Mouse (Mus musculus): ENCODE measurements around the gene Ttbk2.
A peak's percentile ranks its signal among the peaks of the same experiment; 100 is the strongest.

Ttbk2 gene

GRCm38 (mm10) chr2:120850424-120851082 is at the start of gene Ttbk2:
Gene Ttbk2, minus strand, starts transcription at chr2:120850604.
- peak; percentile 99 for DNase-seq

DNA sequence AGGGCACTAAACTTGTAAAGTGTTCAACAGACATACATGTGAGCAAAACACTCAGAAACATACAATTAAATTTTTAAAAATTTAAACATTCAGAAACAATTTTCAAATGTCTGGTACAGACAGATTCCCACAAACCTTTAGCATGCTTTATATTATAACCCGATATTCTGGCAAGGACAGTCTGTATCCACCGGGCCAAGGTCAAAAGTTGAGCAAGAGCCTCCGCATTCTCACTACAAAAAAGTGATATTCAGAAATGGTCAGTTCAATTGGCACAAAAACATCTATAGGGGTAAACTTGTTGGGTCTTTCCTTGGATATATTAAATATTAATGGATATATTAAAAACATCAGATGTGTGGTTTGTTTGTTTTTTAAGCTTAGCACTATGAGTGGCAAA is 46.0 kb upstream of the Ttbk2 start:
- no peak for DNase-seq

DNA sequence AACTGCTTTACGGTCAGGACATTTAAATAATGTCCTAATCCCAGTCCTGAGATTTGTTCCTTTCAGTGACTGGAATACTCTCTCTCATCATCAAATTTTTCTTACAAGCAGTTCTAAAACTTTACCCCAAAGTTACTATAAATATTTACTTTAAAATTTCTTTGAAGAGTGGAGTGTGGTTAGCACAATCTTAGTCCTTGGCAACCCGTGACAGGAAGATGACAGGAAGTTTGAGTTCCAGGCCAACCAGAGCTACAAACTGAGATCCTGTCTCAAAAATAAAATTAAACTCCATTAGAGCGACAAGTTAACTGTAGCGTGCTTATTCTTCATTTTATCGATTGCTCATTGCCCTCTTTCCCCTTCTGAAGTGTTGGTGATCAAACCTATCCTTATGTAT is 37.2 kb upstream of the Ttbk2 start:
- no peak for DNase-seq

DNA sequence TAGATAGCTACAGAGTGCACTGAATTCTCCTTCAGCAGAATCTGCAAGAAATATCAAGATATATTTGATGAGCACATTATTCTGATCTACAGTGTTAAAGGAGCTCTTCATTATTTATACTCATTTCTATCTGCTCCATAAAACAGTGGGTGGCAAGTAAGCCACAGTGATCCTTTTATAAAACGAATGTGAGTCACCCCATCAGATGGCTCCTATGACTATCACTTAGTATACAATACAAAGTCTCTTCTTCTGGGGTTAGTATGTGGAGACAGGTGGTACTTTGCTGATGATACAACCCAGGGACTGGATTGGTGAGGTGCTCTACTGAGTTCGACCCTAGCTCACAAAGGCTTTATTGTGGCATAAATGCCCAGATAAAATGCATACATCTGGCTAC is 22.8 kb upstream of the Ttbk2 start:
- DNase-seq, result no peak

- DNase-seq, result peak; percentile 13
Measured at GRCm38 (mm10) chr2:120871447-120872336, 21.3 kb upstream of the Ttbk2 start.

DNA sequence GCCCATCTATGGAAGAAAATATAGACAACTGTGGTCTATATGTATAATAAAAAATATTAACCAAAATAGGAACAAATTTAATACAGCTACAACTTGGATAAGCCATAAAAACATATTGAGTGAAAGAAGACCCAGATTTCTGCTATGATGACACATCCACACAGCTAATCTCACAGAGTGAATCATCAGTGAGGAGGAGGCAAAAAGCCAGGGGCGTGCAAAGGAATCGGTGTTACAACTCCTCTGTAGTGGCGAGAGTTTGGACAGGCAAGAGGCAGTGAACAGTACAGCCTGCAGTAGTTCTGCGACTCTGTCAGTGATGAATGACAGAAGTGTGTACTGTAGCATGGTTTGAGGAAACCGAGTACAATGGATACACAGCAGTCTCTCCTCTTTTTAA is 16.9 kb upstream of the Ttbk2 start:
- DNase-seq, result peak; percentile 51

- DNase-seq, result no peak
Measured at GRCm38 (mm10) chr2:120866561-120866960, 16.2 kb upstream of the Ttbk2 start.

DNA sequence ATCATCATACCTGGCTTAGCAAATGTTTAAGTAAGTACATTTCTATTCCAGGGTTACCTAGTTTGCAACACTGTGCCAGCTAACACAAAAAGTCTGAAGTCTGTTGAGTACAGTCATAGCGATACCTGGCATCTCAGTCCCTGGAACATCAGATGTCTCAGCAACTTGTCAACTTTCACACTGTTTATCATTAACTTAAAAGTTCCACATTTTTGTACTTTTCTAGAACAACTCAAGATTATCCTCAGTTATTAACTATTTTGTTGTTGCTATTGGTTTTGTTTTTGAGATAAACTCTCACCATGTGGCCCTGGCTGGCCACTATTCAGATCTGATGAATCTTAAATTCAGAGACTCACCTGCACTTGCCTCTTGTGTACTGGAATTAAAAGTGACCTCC is 13.0 kb upstream of the Ttbk2 start:
- no peak for DNase-seq

DNA sequence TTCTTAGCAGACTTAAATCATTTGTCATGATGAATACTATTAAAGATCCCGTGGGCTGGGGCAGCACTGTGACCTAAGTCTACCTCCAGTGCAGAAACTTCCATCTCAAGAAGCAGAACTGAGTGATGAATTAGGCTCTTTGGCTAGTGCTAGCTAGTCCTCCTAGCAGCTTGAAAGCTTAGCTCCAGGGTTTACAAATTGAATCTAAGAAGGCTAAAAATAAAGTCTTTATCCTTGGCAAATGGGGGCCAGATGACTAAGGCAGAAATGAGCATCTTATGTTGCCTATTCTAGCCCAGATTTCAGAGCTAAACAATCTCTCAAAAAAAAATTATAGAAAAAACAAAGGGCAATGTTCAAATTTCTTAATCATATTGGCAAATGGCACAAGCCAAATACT is 10.3 kb upstream of the Ttbk2 start:
- DNase-seq, result no peak

GRCm38 (mm10) chr2:120858131-120858530 is 7.7 kb upstream of the Ttbk2 start:
- DNase-seq, result no peak

DNA sequence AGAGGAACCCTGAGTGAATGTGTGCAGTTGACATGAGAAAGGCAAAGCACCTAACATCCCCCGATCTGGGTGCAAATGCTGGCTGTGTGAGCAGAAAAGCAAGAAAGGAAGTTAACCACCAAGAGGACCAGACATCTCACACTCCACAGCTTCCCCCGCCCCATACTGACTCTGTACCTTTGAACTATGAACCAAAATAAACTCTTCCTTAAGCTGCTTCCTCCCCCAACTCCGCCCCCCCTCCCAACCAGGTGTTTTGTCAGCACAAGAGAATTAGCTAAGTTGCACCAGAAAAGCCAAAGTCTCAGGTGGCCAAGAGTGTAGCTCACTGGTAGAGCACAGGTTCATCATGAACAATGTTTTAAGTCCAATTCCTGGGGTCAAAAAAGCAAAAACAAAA is 2.7 kb upstream of the Ttbk2 start:
- DNase-seq, result no peak

DNA sequence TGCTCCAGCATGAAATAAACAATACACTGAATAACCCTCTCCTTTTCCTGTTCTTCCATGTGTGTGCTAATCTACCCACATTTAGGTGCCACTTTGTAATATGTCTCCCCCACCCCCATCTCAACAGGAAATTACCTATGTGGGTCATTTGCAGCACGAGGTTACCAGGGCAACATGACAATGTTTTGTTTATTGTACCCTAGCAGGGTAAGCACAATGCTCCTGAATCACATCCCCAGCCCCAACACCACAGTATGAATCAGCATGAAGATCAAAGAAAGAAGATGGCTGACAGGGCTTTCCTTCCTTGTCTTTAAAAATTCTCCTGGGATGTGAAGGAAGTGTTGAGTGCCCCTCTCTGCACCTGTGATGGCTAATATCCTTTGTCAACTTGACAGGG is 2.2 kb upstream of the Ttbk2 start:
- no peak for DNase-seq

- DNase-seq, result peak; percentile 51
Measured at GRCm38 (mm10) chr2:120849449-120850423, 668 bp downstream of the Ttbk2 start, which contains the start of gene Cdan1. Gene Cdan1, minus strand, starts transcription at chr2:120850128.

DNA sequence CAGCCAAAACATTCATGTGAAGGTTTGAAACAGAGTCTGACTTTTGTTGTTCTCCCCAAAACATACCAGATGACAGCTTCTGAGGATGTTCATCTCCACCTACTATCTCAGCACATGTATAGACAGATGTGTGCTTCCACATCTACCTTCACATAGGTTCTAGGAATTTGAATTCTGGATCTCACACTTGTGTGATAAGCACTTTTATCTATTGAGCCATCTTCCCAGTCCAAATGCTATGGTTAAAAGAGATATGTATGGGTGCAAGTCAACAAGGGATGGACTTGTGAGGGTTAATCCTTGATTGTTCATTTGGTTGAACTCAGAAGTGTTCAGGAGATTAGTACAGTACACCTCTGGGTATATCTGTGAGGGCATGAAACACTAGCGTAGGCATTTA is 5.1 kb downstream of the Ttbk2 start:
- no peak for DNase-seq

DNA sequence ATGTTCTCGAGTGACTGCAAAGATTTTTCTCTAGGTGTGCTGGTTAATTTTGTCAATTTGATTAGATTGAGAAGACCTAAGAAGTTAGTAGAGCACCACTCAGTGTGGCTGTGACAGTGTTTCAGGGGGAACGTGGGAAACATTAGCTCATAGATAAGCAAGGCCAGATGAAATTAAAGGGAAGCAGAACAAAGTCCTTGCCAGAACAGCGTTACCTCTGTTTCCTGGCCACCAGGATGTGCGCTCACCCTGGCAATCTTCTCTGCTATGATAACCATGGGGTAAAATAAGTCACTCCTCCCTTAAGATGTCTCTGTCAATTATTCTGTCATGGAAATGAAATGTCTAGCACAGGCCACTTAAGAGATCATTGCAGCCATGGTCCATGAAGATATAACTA is 6.4 kb downstream of the Ttbk2 start:
- DNase-seq, result no peak

DNA sequence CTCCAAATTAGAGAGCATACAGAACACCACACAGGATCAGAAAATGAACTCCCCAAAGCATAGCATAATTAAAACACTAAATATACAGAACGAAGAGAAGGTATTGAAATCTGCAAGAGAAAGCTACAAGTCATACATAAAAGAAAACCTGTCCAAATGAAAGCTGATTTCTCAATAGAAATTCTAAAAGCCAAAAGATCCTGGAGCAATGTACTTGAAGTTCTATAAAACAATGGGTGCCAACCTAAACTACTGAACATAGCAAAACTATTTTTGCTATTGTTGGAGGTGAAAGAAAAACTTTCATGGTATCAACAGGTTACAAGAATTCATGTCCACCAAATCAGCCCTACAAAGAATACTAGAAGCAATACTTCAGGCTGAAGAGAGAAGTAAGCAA is 9.2 kb downstream of the Ttbk2 start:
- no peak for DNase-seq

- no peak for DNase-seq
Measured at GRCm38 (mm10) chr2:120835167-120835566, 15.2 kb downstream of the Ttbk2 start.

DNA sequence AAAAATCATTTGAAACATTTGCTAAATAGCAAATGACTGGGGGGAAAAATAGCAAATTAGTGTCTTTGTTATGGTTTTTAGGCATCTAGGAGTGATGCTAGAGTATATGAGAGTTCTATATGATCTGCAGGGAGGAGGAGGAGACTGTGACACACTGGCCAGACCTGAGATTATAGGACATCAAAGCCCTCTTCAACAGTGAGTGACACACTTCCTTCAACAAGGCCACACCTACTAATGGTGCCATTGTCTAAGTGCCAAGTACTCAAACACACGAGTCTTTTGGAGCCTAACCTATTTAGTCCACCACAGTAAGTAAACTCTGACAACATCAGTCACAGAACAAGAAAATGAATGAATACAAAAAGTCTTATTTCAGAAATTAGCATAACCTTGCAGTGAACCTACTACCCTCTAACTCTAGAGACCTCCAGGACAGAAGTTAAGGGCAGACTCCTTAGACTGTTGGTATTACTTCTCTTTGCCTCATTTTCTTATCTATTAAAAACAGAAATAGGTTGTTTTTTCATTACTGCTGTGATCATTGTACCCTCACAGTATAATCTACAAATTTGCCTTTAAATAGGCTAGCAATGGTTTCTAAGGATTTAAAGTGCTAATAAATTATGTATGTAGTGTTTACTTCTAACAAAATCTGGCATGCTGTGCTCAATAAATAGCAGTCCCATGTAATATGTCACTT is 23.3 kb downstream of the Ttbk2 start:
- no peak for DNase-seq

DNA sequence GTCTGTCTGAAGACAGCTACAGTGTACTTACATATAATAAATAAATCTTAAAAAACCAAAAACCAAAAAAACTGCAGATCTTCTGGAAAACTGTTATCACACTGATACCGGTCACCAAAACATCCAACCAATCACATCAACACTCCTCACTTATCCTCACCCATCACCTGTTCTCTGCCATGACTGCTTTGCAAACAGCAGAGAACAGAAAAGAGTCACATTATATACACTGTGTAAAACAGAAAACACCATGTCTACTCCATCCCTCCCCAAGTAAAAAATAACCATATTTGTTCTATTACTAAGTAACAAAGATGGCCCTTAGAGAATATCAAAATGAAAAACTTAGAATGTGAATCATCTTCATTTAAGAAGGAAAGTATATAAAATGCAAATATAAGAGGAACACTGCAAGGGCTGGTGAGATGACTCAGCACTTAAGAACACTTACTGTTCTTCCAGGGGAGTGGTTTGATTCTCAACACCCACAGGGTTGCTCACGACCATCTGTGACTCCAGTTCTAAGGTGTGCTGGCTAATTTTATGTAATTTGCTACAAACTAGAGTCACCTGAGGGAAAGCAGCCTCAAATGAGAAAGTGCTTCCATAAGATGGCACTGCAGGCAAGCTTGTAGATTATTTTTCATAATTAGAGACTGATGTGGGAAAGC is 80.0 kb downstream of the Ttbk2 start:
- DNase-seq, result peak; percentile 49

DNA sequence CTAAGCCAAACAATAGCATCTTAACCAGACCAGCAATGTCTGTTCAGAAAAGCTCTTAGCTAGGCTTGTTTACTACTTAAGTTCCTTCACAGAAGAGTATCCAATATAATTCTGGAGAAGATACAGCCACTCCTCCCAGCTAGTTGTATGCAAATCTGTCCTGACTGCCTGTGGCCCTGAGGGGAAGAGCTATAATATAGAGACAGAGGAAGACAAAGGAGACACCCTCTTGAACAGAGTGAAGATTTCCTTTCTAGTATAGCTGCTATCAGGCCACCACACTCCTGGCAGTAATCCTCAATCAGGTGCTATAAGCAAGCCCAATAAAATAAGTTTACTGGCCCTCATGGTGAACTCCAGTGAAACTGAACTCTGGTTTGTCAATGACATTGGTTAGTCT is 88.5 kb downstream of the Ttbk2 start:
- DNase-seq, result no peak

DNA sequence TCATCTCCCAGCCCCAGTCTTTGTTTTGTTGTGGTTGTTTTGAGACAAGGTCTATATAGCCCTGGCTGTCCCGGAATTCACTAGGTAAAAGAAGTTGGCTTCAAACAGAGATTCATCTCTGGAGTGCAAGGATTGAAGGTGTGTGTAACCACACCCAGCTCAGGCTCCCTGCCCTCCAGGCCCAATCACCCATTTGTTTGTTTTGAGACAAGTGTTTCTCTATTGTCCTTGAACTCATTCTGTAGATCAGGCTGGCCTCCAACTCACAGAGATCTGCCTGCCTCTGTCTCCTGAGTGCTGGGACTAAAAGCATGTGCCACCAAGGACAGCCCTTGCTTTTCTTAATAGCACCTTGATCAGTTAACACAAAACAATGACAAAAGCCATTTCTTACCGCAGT is 102.4 kb downstream of the Ttbk2 start:
- DNase-seq, result no peak

GRCm38 (mm10) chr2:120745496-120745895 is 104.9 kb downstream of the Ttbk2 start:
- DNase-seq, result no peak

Measured in right cerebral cortex, postnatal 25 days (tissue).